In the genomic region with DNA sequence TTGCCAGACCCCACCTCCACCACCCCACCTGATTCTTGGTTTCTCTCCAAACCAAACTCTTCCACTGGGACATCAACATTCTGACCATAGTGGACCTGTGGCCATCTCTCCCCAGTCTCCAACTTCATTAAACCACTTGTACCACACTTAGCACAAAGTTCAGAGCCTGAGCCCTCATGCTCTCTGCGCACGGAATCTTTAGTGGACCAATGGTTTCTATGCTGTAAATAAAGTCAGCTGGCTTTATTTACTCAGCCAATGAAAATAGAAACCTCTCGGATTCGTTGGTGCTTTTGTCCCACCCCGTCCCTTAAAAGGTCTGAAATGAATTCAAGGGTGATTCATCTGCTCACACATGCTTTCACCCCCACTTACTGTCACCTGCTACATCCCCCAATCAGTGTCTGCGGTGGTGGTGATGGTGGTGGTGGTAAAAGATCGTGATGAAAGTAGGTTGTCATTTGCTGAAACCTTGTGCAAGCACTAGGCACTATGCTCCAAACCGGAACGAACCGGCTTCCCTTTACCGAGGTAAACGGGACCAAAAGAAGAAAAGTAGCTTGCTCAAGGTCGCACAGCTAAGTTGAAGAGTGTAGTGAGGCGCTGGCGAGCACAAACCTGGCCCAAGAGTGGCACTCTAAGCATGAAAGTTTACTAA, we compare ENCODE assay signal across 8 mouse cellular contexts. TPM values are rescaled to one million over a fixed set of nuclear protein-coding genes. Genes with fewer than 3 reads are reported as not detected.
A peak's percentile ranks its signal among the peaks of the same experiment; 100 is the strongest.
DNase-seq lines count a peak whose midpoint lies in the region; ATAC-seq and TF ChIP-seq lines count a peak whose summit lies in the region.

No protein-coding gene starts in this region.

- TF ChIP-seq CTCF in Patski (IDR thresholded peaks at IDR 0.05): no peak
- no peak for TF ChIP-seq CTCF in intestine, postnatal 0 days (IDR thresholded peaks at IDR 0.05; ENCODE audit: low read depth)
- no peak for TF ChIP-seq CTCF in lung, embryonic 14.5 days (IDR thresholded peaks at IDR 0.05; ENCODE audit: low read depth)
- TF ChIP-seq CTCF in small intestine, adult 2 months (IDR thresholded peaks at IDR 0.05; ENCODE audit: extremely low read depth, insufficient read length, insufficient replicate concordance, low read depth, low read length): 0 out of 2 replicates have a peak, but pooled peaks have one; percentile 10

- peak; percentile 27 to 35 for DNase-seq in lung, adult 18-20 months
- no peak for DNase-seq in lung, postnatal 14 days
- no peak for DNase-seq in Patski (ENCODE audit: low read depth, low spot score)
- peak; percentile 46 for DNase-seq in lung, embryonic 14.5 days
- no peak for DNase-seq in ovary, postnatal 36 days (ENCODE audit: low spot score)

- 0 out of 2 replicates have a peak, but pooled peaks have one; percentile 16 for TF ChIP-seq POLR2A in small intestine, adult 2 months (IDR thresholded peaks at IDR 0.05; ENCODE audit: low read depth, low read length)

- H3K4me2 ChIP-seq in embryonic facial prominence, embryonic 13.5 days: peak overlapping the region; percentile 96
- H3K4me2 ChIP-seq in intestine, postnatal 0 days (replicated peaks; ENCODE audit: low read depth): peak overlapping the region; percentile 99
- H3K4me2 ChIP-seq in lung, embryonic 14.5 days: peak overlapping the region; percentile 88

- H3K9ac ChIP-seq in embryonic facial prominence, embryonic 13.5 days: peak overlapping the region; percentile 91
- peak overlapping the region; percentile 92 for H3K9ac ChIP-seq in intestine, postnatal 0 days (ENCODE audit: low read depth, low read length)
- H3K9ac ChIP-seq in lung, embryonic 14.5 days: peak overlapping the region; percentile 84

- H3K4me1 ChIP-seq in embryonic facial prominence, embryonic 13.5 days: peaks cover 15% of the 10 kb centered on the region
- H3K4me1 ChIP-seq in intestine, postnatal 0 days (replicated peaks; ENCODE audit: control insufficient read depth, insufficient read depth, low read length): peaks cover 7% of the 10 kb centered on the region
- H3K4me1 ChIP-seq in lung, embryonic 14.5 days (ENCODE audit: insufficient read depth): peaks cover 17% of the 10 kb centered on the region
- peaks cover 16% of the 10 kb centered on the region for H3K4me1 ChIP-seq in small intestine, adult 2 months (ENCODE audit: control insufficient read depth, insufficient read depth, insufficient read length, low read length)

- CTCF ChIA-PET in Patski (lab: Charles Lee): interaction anchor here (0.9 to 1.7 kb wide), 2 partner anchors 24 to 31 kb away, joined by 3 to 6 read pairs; no protein-coding TSS in a partner anchor

- POLR2A ChIA-PET in Patski (lab: Charles Lee): no interaction called here

- ATAC-seq in Patski: peak; percentile 64
- no peak for ATAC-seq in embryonic facial prominence, embryonic 13.5 days (ENCODE audit: insufficient number of reproducible peaks, insufficient read depth, low FRiP score, low TSS enrichment, low read depth)
- peak; percentile 55 for ATAC-seq in intestine, postnatal 0 days
- ATAC-seq in lung, embryonic 14.5 days (ENCODE audit: insufficient read depth): no peak; the same call in 1 of the 2 replicates

- H3K36me3 ChIP-seq in embryonic facial prominence, embryonic 13.5 days: no peaks in the 10 kb centered on the region
- H3K36me3 ChIP-seq in intestine, postnatal 0 days (ENCODE audit: control insufficient read depth, insufficient read depth): no peaks in the 10 kb centered on the region
- H3K36me3 ChIP-seq in lung, embryonic 14.5 days (ENCODE audit: insufficient read depth): no peaks in the 10 kb centered on the region
- H3K36me3 ChIP-seq in small intestine, adult 2 months (ENCODE audit: control insufficient read depth, insufficient read depth, low read length): no peaks in the 10 kb centered on the region

- in situ Hi-C loops in Patski (cut with MboI; ENCODE audit: low pct_unique_long_range_greater_than_20kb): no loop called here

- H3K27ac ChIP-seq in embryonic facial prominence, embryonic 13.5 days: no peak overlapping the region
- peak overlapping the region; percentile 76; the same call in 1 of the 2 replicates for H3K27ac ChIP-seq in intestine, postnatal 0 days (ENCODE audit: low read depth, low read length)
- peak overlapping the region; percentile 67; the same call in 1 of the 2 replicates for H3K27ac ChIP-seq in lung, embryonic 14.5 days (ENCODE audit: low read depth)
- H3K27ac ChIP-seq in small intestine, adult 2 months (ENCODE audit: insufficient read depth, low read depth, low read length): peak overlapping the region; percentile 6

- H3K4me3 ChIP-seq in embryonic facial prominence, embryonic 13.5 days: peak overlapping the region; percentile 81
- H3K4me3 ChIP-seq in intestine, postnatal 0 days (ENCODE audit: low read depth, low read length): peak overlapping the region; percentile 87
- H3K4me3 ChIP-seq in lung, embryonic 14.5 days (ENCODE audit: low read depth, low read length): peak overlapping the region; percentile 90
- peak overlapping the region; percentile 93 for H3K4me3 ChIP-seq in small intestine, adult 2 months (ENCODE audit: low read depth, low read length)

- H3K9me3 ChIP-seq in embryonic facial prominence, embryonic 13.5 days: no peaks in the 10 kb centered on the region
- H3K9me3 ChIP-seq in intestine, postnatal 0 days (ENCODE audit: control insufficient read depth): no peaks in the 10 kb centered on the region
- H3K9me3 ChIP-seq in lung, embryonic 14.5 days (ENCODE audit: low read depth, low read length): no peaks in the 10 kb centered on the region

- 22% methylated on average over 15 of the region's 15 CpGs for WGBS in embryonic facial prominence, embryonic 13.5 days
- 14% methylated on average over 15 of the region's 15 CpGs for WGBS in intestine, postnatal 0 days
- WGBS in lung, embryonic 14.5 days: 15% methylated on average over 15 of the region's 15 CpGs
- 4% methylated on average over 15 of the region's 15 CpGs for WGBS in small intestine, adult 2 months

- H3K27me3 ChIP-seq in Patski: no peaks in the 10 kb centered on the region
- 0 out of 2 replicates have a peak, but pooled peaks cover 7% of the 10 kb centered on the region for H3K27me3 ChIP-seq in embryonic facial prominence, embryonic 13.5 days
- no peaks in the 10 kb centered on the region for H3K27me3 ChIP-seq in intestine, postnatal 0 days (replicated peaks; ENCODE audit: control insufficient read depth, insufficient read depth, low read length)
- no peaks in the 10 kb centered on the region for H3K27me3 ChIP-seq in lung, embryonic 14.5 days (ENCODE audit: insufficient read depth, low read length)
- no peaks in the 10 kb centered on the region for H3K27me3 ChIP-seq in small intestine, adult 2 months (ENCODE audit: control insufficient read depth, insufficient read depth, low read length)

RNA-seq across cellular contexts. Expression of a gene that starts 1.3 kb away (rescaled TPM):
- 2.4 TPM for polyA plus RNA-seq in Patski (2021)
- 2.0 and 2.1 TPM in 2 replicates for polyA plus RNA-seq in embryonic facial prominence, embryonic 13.5 days (2015; fragmentation: Nextera tagmentation; extraction: Ambion mirVana)
- polyA plus RNA-seq in intestine, postnatal 0 days (2015; fragmentation: Nextera tagmentation; extraction: Ambion mirVana): 0.38 and 0.44 TPM in 2 replicates
- 1.2 TPM in 2 replicates for polyA plus RNA-seq in lung, embryonic 14.5 days (2014; fragmentation: Nextera tagmentation; extraction: Ambion mirVana)
- polyA plus RNA-seq in small intestine, adult 2 months (2012; rRNA removed): 0.48 and 0.91 TPM in 2 replicates

Comparison
In these comparisons a context has a peak if more than half of its experiments do, and no peak if none do; other contexts are left out.
1. DNase-seq: peak in lung, adult 18-20 months (2 of 2) and lung, embryonic 14.5 days (single experiment); none in lung, postnatal 14 days (single experiment), Patski (single experiment) and ovary, postnatal 36 days (single experiment).
2. ATAC-seq: peak in Patski (single experiment) and intestine, postnatal 0 days (single experiment); none in embryonic facial prominence, embryonic 13.5 days (single experiment) and lung, embryonic 14.5 days (single experiment).
3. Peak in every context shown above with its lines, with median percentiles within 50 percentile points of each other: H3K4me2 ChIP-seq, H3K4me3 ChIP-seq and H3K9ac ChIP-seq.